Mouse (Mus musculus) cerebellum, postnatal 10 days (tissue): ENCODE data around the gene Glis3.

ENCODE experiments used
- DNase-seq, 2 experiments: peaks; one replicate each; pipeline ENCODE4 v3.0.0; 2021; ENCODE audit warnings: mixed read lengths in 2 of 2

The Glis3 gene

GRCm38 (mm10) chr19:28650836-28651235 lies 29.0 kb downstream of the Glis3 start:
- DNase-seq, result no peak

- no peak for DNase-seq
Observed at GRCm38 (mm10) chr19:28649489-28649888, 30.4 kb downstream of the Glis3 start.

- no peak for DNase-seq
Observed at GRCm38 (mm10) chr19:28648881-28649280, 31.0 kb downstream of the Glis3 start.

- no peak for DNase-seq
Observed at GRCm38 (mm10) chr19:28647424-28647823, 32.5 kb downstream of the Glis3 start.

GRCm38 (mm10) chr19:28646286-28646685 lies 33.6 kb downstream of the Glis3 start:
- no peak for DNase-seq

GRCm38 (mm10) chr19:28640861-28641381 lies 39.0 kb downstream of the Glis3 start:
- DNase-seq, result peak; percentile 17 to 32

GRCm38 (mm10) chr19:28635991-28636553 lies 43.8 kb downstream of the Glis3 start:
- no peak for DNase-seq

GRCm38 (mm10) chr19:28634986-28635385 lies 44.9 kb downstream of the Glis3 start:
- DNase-seq, result no peak

- peak; percentile 34 to 59 for DNase-seq
Observed at GRCm38 (mm10) chr19:28628416-28628815, 51.5 kb downstream of the Glis3 start.

- DNase-seq, result peak; percentile 13 to 40
Observed at GRCm38 (mm10) chr19:28626189-28626588, 53.7 kb downstream of the Glis3 start.

GRCm38 (mm10) chr19:28624571-28624970 lies 55.3 kb downstream of the Glis3 start:
- DNase-seq, result no peak

GRCm38 (mm10) chr19:28623726-28624125 lies 56.2 kb downstream of the Glis3 start:
- no peak for DNase-seq

GRCm38 (mm10) chr19:28621608-28622505 lies 58.0 kb downstream of the Glis3 start:
- no peak for DNase-seq

GRCm38 (mm10) chr19:28617736-28618135 lies 62.1 kb downstream of the Glis3 start:
- no peak for DNase-seq

- DNase-seq, result no peak
Observed at GRCm38 (mm10) chr19:28617191-28617590, 62.7 kb downstream of the Glis3 start.

- no peak for DNase-seq
Observed at GRCm38 (mm10) chr19:28616487-28616886, 63.4 kb downstream of the Glis3 start.

- no peak for DNase-seq
Observed at GRCm38 (mm10) chr19:28612249-28612648, 67.6 kb downstream of the Glis3 start.

- peak; percentile 17 to 22 for DNase-seq
Observed at GRCm38 (mm10) chr19:28608747-28609146, 71.1 kb downstream of the Glis3 start.

- DNase-seq, result peak; percentile 12 to 27
Observed at GRCm38 (mm10) chr19:28608277-28608676, 71.6 kb downstream of the Glis3 start.

- DNase-seq, result no peak
Observed at GRCm38 (mm10) chr19:28600866-28601265, 79.0 kb downstream of the Glis3 start.

- DNase-seq, result no peak
Observed at GRCm38 (mm10) chr19:28594215-28594614, 85.7 kb downstream of the Glis3 start.

- no peak for DNase-seq
Observed at GRCm38 (mm10) chr19:28592981-28593380, 86.9 kb downstream of the Glis3 start.

GRCm38 (mm10) chr19:28591736-28592477 lies 88.0 kb downstream of the Glis3 start:
- no peak for DNase-seq
